Mouse (Mus musculus): ENCODE data around the gene Tfr2. TPM values are rescaled to one million over a fixed set of nuclear protein-coding genes. Genes with fewer than 3 reads are reported as not detected.
"Not testable (repeated sequence)": the region's sequence is repeated elsewhere in the genome, so short reads cannot be mapped to it uniquely, and the experiment has no call there.

Tfr2 gene
- total RNA-seq, 4 experiments from 2014 or later, result 10.7 to 16.2 (median 12.7) TPM

DNA sequence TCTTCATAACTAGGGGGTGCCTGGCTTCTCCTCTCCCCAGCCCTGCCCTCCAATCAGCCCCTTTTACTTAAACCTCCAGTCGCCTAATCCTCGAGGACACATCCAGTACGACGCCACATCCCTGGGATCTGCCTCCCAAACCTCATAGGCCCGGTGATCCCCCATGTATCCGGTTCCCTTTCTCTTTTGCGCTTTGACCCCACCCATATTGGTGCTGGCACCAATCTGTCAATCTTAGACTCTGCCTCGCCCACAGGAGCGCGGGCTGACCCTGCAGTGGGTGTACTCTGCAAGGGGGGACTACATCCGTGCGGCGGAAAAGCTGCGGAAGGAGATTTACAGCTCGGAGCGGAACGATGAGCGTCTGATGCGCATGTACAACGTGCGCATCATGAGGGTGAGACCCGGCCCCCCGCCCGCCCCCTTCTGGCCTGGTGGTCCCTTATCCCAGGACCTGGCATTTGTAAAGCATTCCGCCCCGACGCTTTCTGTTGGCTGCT, 14.1 kb downstream of the Tfr2 start:
- DNase-seq (ENCODE audit: low spot score in 2 of 2), result peak in 1 of 2 experiments; percentile 59

DNA sequence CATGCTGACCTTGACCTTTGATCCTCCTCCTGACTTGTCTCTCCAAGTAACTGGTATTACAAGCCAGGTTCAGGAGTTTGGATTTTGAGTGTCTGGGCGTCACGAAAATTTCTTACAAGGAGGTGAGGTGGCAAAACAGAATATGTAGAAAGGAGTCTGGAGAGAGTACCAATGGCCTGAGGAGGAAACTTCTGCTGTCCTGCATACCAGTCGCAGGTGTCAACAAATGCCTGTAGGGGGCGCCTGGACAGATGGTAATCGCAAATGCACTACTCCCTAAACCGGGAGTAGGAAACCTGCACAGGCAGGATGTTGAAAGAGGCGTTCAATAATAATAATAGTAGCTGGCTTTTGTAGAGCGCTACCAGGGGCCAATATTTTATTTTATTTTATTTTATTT, 15.3 kb downstream of the Tfr2 start:
- DNase-seq (ENCODE audit: low spot score in 2 of 2), result no peak

DNA sequence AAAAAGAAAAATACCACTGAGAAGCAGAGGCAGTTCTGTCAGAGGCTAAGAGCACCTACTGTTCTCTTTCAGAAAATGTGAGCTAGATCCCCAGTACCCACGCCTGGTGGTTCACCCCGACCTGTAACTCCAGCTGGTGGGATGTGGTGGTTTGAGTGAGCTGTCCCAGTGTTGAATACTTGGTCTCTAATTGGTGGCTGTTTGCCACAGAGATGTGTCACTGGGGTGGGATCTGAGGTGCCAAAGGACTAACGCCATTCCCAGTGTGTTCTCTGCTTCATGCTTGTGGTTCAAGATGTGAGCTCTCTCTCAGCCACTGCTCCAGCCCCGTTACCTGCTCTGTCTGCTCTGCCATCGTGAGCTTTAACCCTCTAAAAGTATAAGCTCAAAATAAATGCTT, 20.9 kb downstream of the Tfr2 start:
- no peak for DNase-seq (ENCODE audit: low spot score in 2 of 2)

DNA sequence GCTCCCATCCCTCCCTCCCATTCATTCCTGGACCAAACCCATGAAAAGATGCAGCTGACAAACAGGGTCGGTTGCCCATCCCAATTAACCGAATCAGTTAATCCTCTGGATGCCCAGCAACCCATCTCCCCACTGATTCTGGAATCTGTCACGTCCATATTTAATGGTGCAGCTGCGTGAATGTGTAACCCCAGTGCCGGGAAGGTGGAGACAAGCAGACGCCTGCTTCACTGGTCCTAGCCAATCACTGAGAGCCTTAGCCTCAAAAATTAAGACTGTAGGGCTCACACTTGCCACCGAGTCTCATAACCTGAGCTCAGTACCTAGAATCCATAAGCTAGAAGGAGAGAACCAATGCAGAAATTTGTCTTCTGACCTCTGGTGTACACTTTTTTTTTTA, 26.3 kb downstream of the Tfr2 start:
- no peak for DNase-seq (ENCODE audit: low spot score in 2 of 2)

DNA sequence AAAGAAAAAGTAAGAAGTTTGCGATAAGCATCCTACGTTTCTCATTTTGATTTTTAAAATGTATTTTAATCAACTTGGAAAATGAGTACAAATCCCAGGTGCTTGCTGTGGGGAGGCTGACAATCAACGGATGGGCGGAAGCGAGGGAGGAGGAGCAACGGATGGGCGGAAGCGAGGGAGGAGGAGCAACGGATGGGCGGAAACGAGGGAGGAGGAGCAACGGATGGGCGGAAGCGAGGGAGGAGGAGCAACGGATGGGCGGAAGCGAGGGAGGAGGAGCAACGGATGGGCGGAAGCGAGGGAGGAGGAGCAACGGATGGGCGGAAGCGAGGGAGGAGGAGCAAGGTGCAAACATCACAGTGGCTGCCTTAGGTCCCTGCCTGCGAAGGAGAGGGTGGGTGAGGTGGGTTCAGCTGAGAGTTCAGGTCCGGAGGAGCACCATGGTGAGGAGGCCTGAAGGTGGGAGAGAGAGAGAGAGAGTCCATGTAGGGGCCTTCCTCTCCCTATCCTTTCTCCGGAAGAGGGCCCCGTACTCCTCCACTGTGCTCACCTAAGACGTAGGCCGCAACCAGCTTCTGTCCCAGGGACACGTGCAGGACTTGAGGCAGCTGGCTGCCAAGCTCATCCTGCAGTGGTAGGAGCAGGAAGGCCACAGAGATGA, 27.1 kb downstream of the Tfr2 start:
- DNase-seq (ENCODE audit: low spot score in 2 of 2), result no peak

DNA sequence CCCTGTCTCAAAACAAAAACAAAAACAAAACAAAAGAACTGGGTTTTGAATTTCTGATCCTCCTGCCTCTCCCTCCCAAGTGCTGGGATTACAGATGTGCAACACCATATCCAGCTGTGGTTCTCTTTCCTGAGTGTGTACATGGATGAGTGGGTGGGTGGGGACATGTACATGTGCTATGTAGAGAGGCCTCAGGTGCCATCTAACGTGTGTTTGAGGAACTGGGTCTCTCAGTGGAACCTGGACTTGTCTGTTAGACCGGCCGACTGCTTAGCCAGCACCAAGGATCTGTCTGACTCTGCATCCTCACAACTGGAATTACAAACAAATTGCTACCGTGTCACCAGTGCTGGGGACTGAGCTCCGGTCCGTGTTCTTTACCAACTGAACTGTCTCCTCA, 28.0 kb downstream of the Tfr2 start:
- no peak for DNase-seq (ENCODE audit: low spot score in 2 of 2)

DNA sequence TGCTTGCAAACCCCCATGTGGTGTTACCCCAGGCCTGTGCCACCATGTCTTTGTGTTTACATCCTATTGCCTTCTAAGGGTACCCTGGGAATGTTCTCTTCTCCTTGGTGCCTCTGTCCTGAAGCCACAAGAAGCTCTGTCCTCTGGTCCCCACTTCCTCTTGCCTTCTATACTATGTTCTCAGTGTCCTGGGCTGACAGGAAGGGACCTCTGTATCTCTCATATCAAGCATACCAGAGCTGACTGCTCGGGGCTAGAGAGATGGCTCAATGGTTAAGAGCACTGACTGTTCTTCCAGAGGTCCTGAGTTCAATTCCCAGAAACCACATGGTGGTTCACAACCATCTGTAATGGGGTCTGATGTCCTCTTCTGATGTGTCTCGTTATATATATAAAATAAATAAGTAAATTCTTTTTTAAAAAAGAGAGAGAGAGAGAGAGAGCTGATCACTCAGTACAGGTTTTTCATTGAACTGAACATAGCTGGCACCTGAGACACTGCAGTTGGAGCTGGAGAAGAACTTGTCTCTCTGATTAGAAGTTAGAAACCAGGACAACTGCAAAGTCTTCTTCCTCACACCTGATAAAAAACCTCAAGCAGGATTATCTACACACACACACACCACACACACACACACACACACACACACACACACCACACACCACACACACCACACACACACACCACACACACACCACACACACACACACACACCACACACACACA, 28.6 kb downstream of the Tfr2 start:
- DNase-seq (ENCODE audit: low spot score in 2 of 2), result no peak

DNA sequence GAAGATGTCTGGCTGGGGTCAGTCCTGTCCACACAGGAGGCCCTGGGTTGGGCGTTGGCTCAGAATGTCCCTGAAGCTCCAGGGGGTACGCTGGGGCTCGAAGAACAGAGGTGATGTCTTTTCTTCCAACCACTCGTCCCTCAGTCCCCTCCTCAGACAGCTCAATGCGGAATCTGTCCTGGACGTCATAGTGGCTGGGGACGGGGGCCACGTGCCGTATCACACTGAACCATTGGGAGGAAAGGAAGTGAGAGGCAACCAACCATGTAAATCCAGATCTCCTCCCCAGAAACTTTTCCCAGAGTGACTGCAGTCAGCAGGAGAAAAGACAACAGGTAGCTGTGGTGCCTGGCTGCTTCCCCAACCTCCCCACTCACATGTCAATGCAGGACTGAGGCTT, 30.0 kb downstream of the Tfr2 start:
- no peak for DNase-seq (ENCODE audit: low spot score in 2 of 2)

DNA sequence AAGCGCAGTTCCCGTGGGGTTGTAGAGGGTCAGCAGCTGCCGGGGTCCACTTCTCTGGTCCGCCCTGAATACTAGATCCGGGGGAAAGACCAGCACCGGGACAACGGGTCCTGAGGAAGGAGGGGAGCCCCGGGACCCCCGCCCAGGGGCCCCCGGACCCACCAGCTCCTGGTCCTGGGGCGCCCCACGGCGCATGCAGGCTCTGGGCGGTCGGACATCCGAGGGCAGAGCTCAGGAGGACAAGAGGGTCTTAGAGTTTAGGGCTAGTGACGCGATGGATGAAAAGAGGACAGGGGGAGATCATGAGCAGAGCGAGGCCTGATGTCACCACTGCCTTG, 30.6 kb downstream of the Tfr2 start:
- peak in 1 of 2 experiments; percentile 12 for DNase-seq (ENCODE audit: low spot score in 2 of 2)

DNA sequence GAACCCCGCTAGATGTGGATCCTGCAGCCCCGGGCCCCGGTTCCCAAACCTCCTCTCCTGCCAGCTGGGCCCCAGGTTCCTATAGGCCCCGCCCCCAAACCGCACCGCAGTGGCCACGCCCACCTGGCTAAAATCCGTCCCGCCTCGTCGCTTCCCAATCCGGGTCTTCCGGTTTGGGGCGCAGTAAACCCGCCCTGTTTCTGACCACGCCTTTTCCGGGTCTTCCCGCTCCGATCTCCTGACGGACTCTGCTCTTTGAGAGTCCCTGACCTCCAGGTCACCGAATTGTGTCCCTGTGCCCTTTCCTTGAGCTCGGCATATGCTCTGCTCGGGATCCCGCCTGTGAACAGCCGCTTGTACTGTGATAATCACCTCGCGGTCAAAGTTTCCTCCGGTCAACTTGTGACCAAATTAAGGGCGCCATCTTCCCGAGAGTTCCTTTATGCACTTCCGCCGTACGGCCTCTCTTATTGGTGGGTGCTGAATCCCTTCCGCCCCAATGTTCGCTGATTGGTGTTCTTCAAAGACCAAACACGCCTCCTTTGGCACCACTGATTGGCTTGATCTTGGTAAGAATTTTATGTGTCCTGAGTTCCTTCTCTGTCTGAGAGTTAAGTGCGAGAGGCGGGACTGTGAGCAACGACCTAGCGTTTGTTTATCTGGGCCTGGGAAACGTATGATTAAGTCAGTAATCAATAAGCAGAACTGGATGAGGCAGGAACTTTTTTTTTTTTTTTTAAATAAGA, 31.2 kb downstream of the Tfr2 start, which contains the start of gene Mospd3:
Mospd3 (minus strand) TSS at position 440 of the 746 bp plus-strand sequence.
- peak; percentile 93 to 95 for DNase-seq (ENCODE audit: low spot score in 2 of 2)

DNA sequence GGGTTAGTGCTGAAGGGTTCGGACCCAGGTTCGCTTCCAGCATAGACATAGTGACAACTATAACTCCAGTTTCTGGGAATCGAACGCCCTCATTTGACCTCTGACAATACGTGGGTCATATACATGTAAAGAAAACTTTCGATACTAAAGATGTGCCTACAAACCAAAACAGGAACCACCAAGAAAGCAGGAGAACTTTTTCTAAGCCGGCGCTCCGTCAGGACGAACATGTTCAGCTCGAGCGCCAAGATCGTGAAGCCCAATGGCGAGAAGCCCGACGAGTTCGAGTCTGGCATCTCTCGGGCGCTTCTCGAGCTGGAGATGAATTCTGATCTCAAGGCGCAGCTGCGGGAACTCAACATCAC, 31.7 kb downstream of the Tfr2 start:
- DNase-seq (ENCODE audit: low spot score in 2 of 2), result no peak

DNA sequence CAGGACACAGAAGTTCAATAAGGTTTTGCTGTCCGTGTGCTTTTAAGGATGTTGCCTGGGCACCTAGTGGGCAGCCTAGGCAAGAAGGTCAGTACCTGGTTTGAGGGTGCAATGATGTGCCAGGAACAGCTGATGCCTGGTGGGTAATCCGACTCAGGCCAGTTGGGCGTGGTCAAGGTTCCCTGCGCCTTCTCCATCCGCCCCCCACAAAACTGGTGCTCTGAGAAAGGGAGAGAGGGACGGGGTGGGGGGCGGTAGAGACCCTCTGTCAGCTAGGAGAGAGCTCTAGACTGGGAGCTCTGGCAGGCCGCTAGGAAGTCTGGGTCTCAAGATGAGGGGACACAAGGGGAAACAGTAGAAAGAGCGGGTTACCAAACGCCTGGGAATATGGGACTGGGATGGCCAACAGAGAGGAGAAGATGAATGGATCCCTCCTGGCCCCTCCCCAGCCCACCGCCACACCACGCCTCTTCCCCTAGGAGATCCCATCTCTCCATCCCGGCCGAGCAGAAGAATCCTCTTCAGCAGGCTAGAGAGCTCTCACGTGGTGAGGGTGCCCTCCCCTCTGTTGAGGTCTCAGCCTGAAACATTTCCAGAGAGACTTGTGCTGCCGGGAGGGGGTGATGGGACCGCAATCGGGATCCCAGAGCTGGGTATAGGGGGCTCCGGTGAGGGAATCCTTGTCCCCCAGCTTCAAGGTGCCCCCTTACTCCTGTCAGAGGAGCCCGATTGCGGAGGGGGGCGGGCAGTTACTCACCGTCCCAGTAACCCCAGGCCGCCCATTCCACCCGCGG, 38.4 kb downstream of the Tfr2 start:
- no peak for DNase-seq (ENCODE audit: low spot score in 2 of 2)

DNA sequence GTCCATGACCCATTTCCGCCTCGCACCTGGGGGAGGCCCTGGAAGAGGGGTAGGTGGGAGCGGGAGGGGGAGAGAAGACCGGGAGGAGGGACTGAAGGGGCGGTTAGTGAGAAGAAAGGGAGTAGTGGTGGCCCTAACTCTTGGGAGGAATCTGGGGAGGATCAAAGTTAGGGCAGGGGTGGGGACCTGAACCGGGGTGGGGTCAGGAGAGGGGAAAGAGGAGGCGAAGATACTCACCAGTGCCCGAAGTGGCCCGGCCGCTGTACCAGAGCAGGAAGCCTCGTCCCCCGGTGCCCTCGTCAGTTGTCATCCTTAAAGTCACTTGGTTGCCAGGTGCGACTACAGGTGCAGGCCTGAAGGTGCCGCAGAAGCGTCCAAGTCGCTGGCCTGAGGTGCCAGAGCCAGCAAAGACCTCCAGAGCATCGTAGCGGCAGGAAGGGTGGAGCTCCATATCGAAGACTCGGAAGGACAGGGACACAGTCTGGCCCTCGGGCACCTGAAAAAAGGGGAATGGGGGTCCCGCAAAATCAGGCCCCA, 39.1 kb downstream of the Tfr2 start:
- no peak for DNase-seq (ENCODE audit: low spot score in 2 of 2)

DNA sequence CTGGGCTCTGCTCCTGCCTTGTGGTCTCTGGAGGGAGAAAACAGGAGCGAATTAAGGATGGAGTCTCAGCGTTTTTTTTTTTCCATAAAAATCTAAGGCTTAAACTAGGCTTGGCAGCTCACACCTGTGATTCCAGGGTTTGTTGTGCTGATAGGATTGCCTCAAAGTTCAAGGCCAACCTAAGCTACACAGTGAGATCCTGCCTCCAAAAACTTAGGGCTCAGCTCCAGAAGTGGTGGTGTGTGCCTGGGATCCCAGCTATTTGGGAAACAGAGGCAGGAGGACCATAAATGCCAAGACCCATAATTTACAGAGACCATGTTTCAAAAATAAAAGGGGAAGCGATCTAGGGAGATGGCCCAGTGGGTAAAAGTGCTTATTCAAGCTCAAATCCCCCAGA, 39.7 kb downstream of the Tfr2 start:
- no peak for DNase-seq (ENCODE audit: low spot score in 2 of 2)

DNA sequence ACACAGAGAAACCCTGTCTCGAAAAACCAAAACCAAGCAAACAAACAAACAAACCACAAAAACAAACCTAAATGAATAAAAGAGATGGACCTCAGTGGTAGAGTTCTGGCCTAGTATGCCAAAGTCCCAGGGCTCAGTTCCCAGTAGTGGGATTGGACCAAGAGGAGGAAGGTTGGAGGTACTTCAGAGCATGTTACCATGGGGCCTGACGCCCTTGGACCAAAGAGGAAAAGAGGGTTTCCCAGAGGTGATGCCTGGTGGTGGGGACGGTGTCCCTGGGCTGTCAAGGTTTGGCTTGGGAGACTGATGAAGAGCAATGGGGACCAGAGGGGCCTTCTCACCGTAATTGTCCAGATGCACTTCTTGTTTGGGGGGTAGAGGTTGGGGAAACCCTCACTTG, 40.4 kb downstream of the Tfr2 start:
- DNase-seq (ENCODE audit: low spot score in 2 of 2), result no peak

DNA sequence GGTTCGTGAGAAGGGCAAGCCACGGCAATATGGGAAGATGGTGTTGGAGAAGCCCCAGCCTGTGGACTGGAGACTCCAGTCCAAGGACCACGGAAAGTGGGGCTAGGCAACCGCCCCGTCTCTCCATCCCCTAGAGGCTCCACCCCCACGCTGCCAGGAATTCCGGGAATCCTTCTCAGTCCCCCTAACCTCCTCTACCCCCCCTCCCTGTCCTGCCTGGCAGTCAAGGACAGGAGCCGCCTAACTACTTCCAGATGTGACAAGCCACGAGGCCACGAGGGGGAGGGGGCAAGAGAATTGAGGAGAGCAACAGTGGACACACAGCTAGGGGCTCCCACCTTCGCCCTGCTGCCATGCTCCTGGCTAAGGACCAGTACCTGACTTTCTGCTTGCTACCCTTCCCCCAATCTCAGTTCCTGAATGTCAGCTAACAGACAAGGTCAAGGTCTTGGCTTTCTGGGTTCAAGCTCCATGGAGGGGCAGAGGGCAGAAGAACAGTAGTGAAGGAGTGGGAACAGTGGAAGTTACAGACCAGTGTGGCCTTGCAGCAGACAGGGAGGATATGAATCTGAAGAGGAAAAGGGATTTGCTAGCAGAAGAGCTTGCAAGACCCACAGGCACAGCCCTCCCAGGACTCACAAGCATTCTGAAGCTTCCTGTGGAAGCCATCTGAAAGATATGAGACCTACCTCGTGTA, 41.1 kb downstream of the Tfr2 start:
- no peak for DNase-seq (ENCODE audit: low spot score in 2 of 2)

DNA sequence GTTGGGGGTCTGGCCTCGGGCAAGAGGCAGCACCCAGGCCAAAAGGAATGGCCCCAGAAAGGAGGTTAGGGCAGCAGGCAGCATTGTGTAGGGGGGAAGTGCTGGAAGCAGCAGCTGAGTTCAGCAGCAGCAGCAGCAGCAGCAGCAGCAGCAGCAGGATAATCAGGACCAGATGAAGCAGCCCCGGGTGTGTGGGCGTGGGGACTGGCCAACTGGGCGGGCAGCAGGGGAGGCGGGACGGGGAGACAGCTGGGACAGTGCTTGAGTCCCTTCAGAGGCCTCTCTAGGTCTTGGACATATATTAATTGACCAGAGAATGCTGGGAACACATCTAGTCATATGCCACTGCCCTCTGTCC, 41.6 kb downstream of the Tfr2 start:
- no peak for DNase-seq (ENCODE audit: low spot score in 2 of 2)

DNA sequence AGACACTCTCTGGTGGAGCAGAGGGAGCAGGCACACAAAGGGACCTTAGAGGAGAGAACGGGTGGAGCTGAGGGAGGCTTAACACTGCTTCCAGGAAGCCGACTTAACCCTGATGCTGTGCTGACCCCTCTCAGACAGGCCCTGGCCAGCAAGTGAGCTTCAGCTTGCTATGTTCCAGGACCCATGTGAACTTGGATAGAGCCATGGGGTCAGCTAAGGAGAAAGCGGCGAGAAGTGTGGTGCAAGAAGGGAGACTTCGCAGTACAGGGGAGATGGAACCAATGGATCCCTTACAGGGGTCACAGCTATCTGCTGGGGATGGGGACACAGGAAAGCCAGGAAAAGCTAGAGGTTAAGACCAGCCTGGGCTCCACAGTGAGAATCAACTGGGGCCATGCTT, 43.4 kb downstream of the Tfr2 start:
- no peak for DNase-seq (ENCODE audit: low spot score in 2 of 2)

DNA sequence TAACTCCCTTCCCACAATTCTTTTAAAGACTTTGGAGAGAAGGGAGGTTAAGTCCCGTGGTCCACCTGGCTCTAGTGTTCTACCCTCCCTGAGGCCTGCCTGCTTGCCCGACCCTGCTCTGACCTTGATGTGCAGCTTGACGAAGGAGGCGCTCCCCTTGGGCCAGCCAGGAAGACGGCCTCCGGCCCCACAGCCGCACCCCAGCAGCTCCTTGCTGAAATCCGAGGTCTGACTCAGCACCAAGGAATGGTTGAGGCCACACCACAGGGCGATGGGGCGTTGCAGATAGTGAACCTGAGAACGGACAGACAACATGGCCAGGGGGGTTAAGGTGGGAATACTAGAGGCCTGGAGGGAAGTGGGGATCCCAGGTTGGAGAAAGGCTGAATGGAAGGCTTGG, 43.9 kb downstream of the Tfr2 start, which contains the start of gene Pcolce:
Pcolce (minus strand) TSS at position 235 of the 400 bp plus-strand sequence.
- no peak for DNase-seq (ENCODE audit: low spot score in 2 of 2)

DNA sequence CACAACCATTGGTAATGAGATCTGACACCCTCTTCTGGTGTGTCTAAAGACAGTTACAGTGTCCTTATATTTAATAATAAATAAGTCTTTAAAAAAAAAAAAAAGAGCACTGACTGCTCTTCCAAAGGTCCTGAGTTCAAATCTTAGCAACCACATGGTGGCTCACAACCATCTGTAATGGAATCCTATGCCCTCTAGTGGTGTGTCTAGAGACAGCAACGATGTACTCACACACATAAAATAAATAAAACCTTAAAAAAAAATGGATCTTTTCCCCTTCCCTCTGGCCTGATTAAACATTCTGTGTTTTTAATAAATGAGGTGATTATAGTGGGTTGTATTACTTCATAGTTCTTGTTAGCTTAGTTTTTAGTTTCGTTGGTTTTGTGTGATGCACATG, 45.3 kb downstream of the Tfr2 start:
- not testable (repeated sequence) for DNase-seq (ENCODE audit: low spot score in 2 of 2)

DNA sequence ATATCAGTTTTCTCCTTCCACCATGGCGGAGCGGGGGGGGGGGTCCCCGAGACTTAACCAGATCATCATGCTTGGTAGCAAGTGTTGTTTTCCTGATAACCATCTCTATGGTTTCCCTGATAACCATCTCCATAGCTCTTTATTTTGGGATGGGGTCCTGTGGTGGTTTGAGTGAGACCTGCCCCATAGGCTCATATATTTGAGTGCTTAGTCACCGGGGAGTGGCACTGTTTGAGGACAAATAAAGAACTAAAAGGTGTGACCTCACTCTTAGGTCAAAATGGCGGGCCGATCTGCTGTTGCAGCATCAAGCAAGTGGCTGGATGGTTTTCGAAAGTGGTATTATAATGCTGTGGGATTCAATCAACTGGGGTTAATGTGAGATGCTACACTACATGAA, 45.7 kb downstream of the Tfr2 start:
- no peak for DNase-seq (ENCODE audit: low spot score in 2 of 2)
